Mouse (Mus musculus): ENCODE measurements around the gene Crbn. TPM values are rescaled to one million over a fixed set of nuclear protein-coding genes. Genes with fewer than 3 reads are reported as not detected.
A peak's percentile ranks its signal among the peaks of the same experiment; 100 is the strongest.

Gene Crbn
- total RNA-seq, 1 experiment: 33.9 TPM

- Histone ChIP-seq H3K36me3 (ENCODE audit: control insufficient read depth, insufficient read depth, low read length, poor library complexity, severe bottlenecking) (no peaks in the 10 kb centered on the region; the same call in 1 of the 2 replicates), H3K27ac (ENCODE audit: insufficient read depth, low read depth, low read length, poor library complexity, severe bottlenecking) (no peak overlapping the region), H3K4me3 (ENCODE audit: insufficient read depth in 1 of 2, low read depth in 1 of 2, low read length in 2 of 2, poor library complexity in 1 of 2, severe bottlenecking in 1 of 2) (no peak overlapping the region), H3K9ac (ENCODE audit: insufficient read depth, low read depth, low read length, poor library complexity, severe bottlenecking) (no peak overlapping the region), H3K9me3 (ENCODE audit: control insufficient read depth, insufficient read depth, low read depth, low read length) (no peaks in the 10 kb centered on the region), H3K4me1 (ENCODE audit: control insufficient read depth in 2 of 2, insufficient read depth in 2 of 2, low read length in 2 of 2, poor library complexity in 1 of 2) (no peaks in the 10 kb centered on the region)
- in situ Hi-C loops (cut with MboI; ENCODE audit: low sequenced_read_pairs in 2 of 2, unreplicated experiment in 2 of 2): loop anchor here in 1 of 2 experiments (25.0 kb wide), 1 partner anchor 1275 kb away; the partner anchor contains the start of gene Setmar
- TF ChIP-seq MAFK (IDR thresholded peaks at IDR 0.05; ENCODE audit: insufficient read depth, low read depth, low read length) (no peak), HCFC1 (IDR thresholded peaks at IDR 0.05; ENCODE audit: borderline replicate concordance, insufficient read depth, low read length) (no peak), CHD2 (IDR thresholded peaks at IDR 0.05; ENCODE audit: low read depth, low read length) (no peak), ZNF384 (IDR thresholded peaks at IDR 0.05; ENCODE audit: low read depth, low read length) (no peak), ZC3H11A (IDR thresholded peaks at IDR 0.05; ENCODE audit: borderline replicate concordance, low read depth, low read length) (no peak)
- no peak for DNase-seq (ENCODE audit: low read depth, low spot score)
These were observed 12.7 kb downstream of the Crbn start for GRCm38 (mm10) chr6:106787138-106787537.

DNA sequence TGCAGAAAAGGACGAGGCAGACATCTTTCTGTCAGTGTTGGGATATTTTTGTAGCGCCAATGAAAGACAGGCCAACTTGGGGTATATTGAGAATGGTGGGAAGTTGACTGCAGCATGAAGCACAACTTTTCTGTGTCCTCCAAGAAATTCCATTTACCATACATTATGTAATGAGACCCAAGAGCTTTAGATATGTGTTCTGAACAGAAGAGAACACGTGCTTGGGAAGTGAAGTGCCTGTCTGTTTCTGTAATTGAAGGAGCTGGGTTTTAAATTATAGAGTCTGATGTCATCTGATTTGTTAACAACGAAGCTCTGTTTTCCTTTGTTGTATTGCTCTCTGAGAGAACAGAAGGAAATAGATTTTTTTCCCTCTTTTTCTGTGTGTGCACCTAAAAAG lies 29.8 kb downstream of the Crbn start:
- H3K4me3 ChIP-seq (ENCODE audit: insufficient read depth in 1 of 2, low read depth in 1 of 2, low read length in 2 of 2, poor library complexity in 1 of 2, severe bottlenecking in 1 of 2): peak overlapping the region; percentile 93
- H3K27ac ChIP-seq (ENCODE audit: insufficient read depth, low read depth, low read length, poor library complexity, severe bottlenecking): no peak overlapping the region
- in situ Hi-C loops (cut with MboI; ENCODE audit: low sequenced_read_pairs in 2 of 2, unreplicated experiment in 2 of 2): no loop called here
- H3K36me3 ChIP-seq (ENCODE audit: control insufficient read depth, insufficient read depth, low read length, poor library complexity, severe bottlenecking): peaks cover 10% of the 10 kb centered on the region
- peaks cover 0 to 2% of the 10 kb centered on the region in 2 experiments; a peak in 1 of 4 replicates for H3K4me1 ChIP-seq (ENCODE audit: control insufficient read depth in 2 of 2, insufficient read depth in 2 of 2, low read length in 2 of 2, poor library complexity in 1 of 2)
- TF ChIP-seq HCFC1 (IDR thresholded peaks at IDR 0.05; ENCODE audit: borderline replicate concordance, insufficient read depth, low read length): no peak
- no peak for TF ChIP-seq CHD2 (IDR thresholded peaks at IDR 0.05; ENCODE audit: low read depth, low read length)
- no peak for TF ChIP-seq ZNF384 (IDR thresholded peaks at IDR 0.05; ENCODE audit: low read depth, low read length)
- no peak for TF ChIP-seq ZC3H11A (IDR thresholded peaks at IDR 0.05; ENCODE audit: borderline replicate concordance, low read depth, low read length)
- no peak for TF ChIP-seq MAFK (IDR thresholded peaks at IDR 0.05; ENCODE audit: insufficient read depth, low read depth, low read length)
- DNase-seq (ENCODE audit: low read depth, low spot score): no peak
- H3K9ac ChIP-seq (ENCODE audit: insufficient read depth, low read depth, low read length, poor library complexity, severe bottlenecking): peak overlapping the region; percentile 93
- H3K9me3 ChIP-seq (ENCODE audit: control insufficient read depth, insufficient read depth, low read depth, low read length): no peaks in the 10 kb centered on the region

GRCm38 (mm10) chr6:106769290-106769866 lies 30.5 kb downstream of the Crbn start:
- Histone ChIP-seq H3K9ac (ENCODE audit: insufficient read depth, low read depth, low read length, poor library complexity, severe bottlenecking) (peak overlapping the region; percentile 93), H3K9me3 (ENCODE audit: control insufficient read depth, insufficient read depth, low read depth, low read length) (no peaks in the 10 kb centered on the region), H3K27ac (ENCODE audit: insufficient read depth, low read depth, low read length, poor library complexity, severe bottlenecking) (peak overlapping the region; percentile 53; the same call in 1 of the 2 replicates), H3K4me3 (ENCODE audit: insufficient read depth in 1 of 2, low read depth in 1 of 2, low read length in 2 of 2, poor library complexity in 1 of 2, severe bottlenecking in 1 of 2) (peak overlapping the region; percentile 93), H3K4me1 (ENCODE audit: control insufficient read depth in 2 of 2, insufficient read depth in 2 of 2, low read length in 2 of 2, poor library complexity in 1 of 2) (peaks cover 0 to 2% of the 10 kb centered on the region in 2 experiments; a peak in 1 of 4 replicates), H3K36me3 (ENCODE audit: control insufficient read depth, insufficient read depth, low read length, poor library complexity, severe bottlenecking) (peaks cover 9% of the 10 kb centered on the region)
- TF ChIP-seq ZC3H11A (IDR thresholded peaks at IDR 0.05; ENCODE audit: borderline replicate concordance, low read depth, low read length): no peak
- no peak for TF ChIP-seq HCFC1 (IDR thresholded peaks at IDR 0.05; ENCODE audit: borderline replicate concordance, insufficient read depth, low read length)
- no peak for DNase-seq (ENCODE audit: low read depth, low spot score)
- in situ Hi-C loops (cut with MboI; ENCODE audit: low sequenced_read_pairs in 2 of 2, unreplicated experiment in 2 of 2): no loop called here

- DNase-seq (ENCODE audit: low read depth, low spot score): peak; percentile 93
- Histone ChIP-seq H3K27ac (ENCODE audit: insufficient read depth, low read depth, low read length, poor library complexity, severe bottlenecking) (peak within 1 kb of the TSS; percentile 53; the same call in 1 of the 2 replicates), H3K9me3 (ENCODE audit: control insufficient read depth, insufficient read depth, low read depth, low read length) (no peaks in the 10 kb centered on the region), H3K9ac (ENCODE audit: insufficient read depth, low read depth, low read length, poor library complexity, severe bottlenecking) (peak within 1 kb of the TSS; percentile 93), H3K4me3 (ENCODE audit: insufficient read depth in 1 of 2, low read depth in 1 of 2, low read length in 2 of 2, poor library complexity in 1 of 2, severe bottlenecking in 1 of 2) (peak within 1 kb of the TSS; percentile 93), H3K4me1 (ENCODE audit: control insufficient read depth in 2 of 2, insufficient read depth in 2 of 2, low read length in 2 of 2, poor library complexity in 1 of 2) (peaks cover 0 to 2% of the 10 kb centered on the region in 2 experiments; a peak in 1 of 4 replicates), H3K36me3 (ENCODE audit: control insufficient read depth, insufficient read depth, low read length, poor library complexity, severe bottlenecking) (peaks cover 6% of the 10 kb centered on the region)
- TF ChIP-seq MAFK (IDR thresholded peaks at IDR 0.05; ENCODE audit: insufficient read depth, low read depth, low read length): no peak
- TF ChIP-seq CHD2 (IDR thresholded peaks at IDR 0.05; ENCODE audit: low read depth, low read length): peak; percentile 59; the same call in 1 of the 2 replicates
- TF ChIP-seq HCFC1 (IDR thresholded peaks at IDR 0.05; ENCODE audit: borderline replicate concordance, insufficient read depth, low read length): peak; percentile 76; the same call in 1 of the 2 replicates
- TF ChIP-seq ZNF384 (IDR thresholded peaks at IDR 0.05; ENCODE audit: low read depth, low read length): peak; percentile 56; the same call in 1 of the 2 replicates
- in situ Hi-C loops (cut with MboI; ENCODE audit: low sequenced_read_pairs in 2 of 2, unreplicated experiment in 2 of 2): no loop called here
These were observed 31.1 kb downstream of the Crbn start, which contains the start of gene Trnt1 for GRCm38 (mm10) chr6:106768640-106769289. TSS of gene Trnt1 (plus strand) at chr6:106769120.

Data from ES-E14 (cell line).